Mouse (Mus musculus) intestine, embryonic 16.5 days (tissue): Measurements from ENCODE around the gene Rnf44. TPM values are rescaled to one million over a fixed set of nuclear protein-coding genes. Genes with fewer than 3 reads are reported as not detected.

Experiments
- ATAC-seq: fragments of 200-750 bp; cut with Nextera tagmentation; 2 replicates; pipeline ENCODE4 v1.8.0; 2017; ENCODE audit warnings: moderate TSS enrichment, moderate library complexity
- H3K27ac ChIP-seq: fragments of 300-500 bp; sonication (generic); 2 replicates; pipeline ENCODE4 v1.5.1; 2014; ENCODE audit warnings: mild to moderate bottlenecking, low read length
- H3K27me3 ChIP-seq: fragments of 300-500 bp; sonication (generic); replicated peaks from 2 replicates; pipeline ENCODE4 v1.6.1; 2014; ENCODE audit warnings: low read length, control low read depth, mixed read lengths; ENCODE audit not compliant: control insufficient read depth, insufficient read depth
- H3K36me3 ChIP-seq: fragments of 300-500 bp; sonication (generic); 2 replicates; pipeline ENCODE4 v1.6.1; 2014; ENCODE audit warnings: low read length, control low read depth; ENCODE audit not compliant: control insufficient read depth, insufficient read depth
- H3K4me1 ChIP-seq: fragments of 300-500 bp; sonication (generic); 2 replicates; pipeline ENCODE4 v1.6.1; 2014; ENCODE audit warnings: low read length, control low read depth, mixed read lengths; ENCODE audit not compliant: control insufficient read depth, insufficient read depth
- H3K4me2 ChIP-seq: fragments of 300-500 bp; sonication (generic); 2 replicates; pipeline ENCODE4 v1.6.1; 2014; ENCODE audit warnings: low read depth, low read length, control low read depth
- H3K4me3 ChIP-seq: fragments of 300-500 bp; sonication (generic); 2 replicates; pipeline ENCODE4 v1.5.1; 2014; ENCODE audit warnings: mild to moderate bottlenecking, low read length
- H3K9ac ChIP-seq: fragments of 300-500 bp; sonication (generic); 2 replicates; pipeline ENCODE4 v1.6.1; 2014; ENCODE audit warnings: low read depth, low read length
- H3K9me3 ChIP-seq: fragments of 300-500 bp; sonication (generic); 2 replicates; pipeline ENCODE4 v1.6.1; 2016; ENCODE audit warnings: low read length, control low read depth; ENCODE audit not compliant: control insufficient read depth
- WGBS: fragments of 180-500 bp; shearing (Covaris S2); extraction: QIAGEN DNeasy Blood & Tissue Kit; methylation state at CpG from one replicate; pipeline ENCODE4 v1.1.7; 2014; 5-methylcytosine and 5-hydroxymethylcytosine counted together
- polyA plus RNA-seq: library from polyadenylated mRNA; unstranded; fragments of >200 nt; fragmentation: Nextera tagmentation; extraction: Ambion mirVana; gene quantifications from 2 replicates; pipeline ENCODE4 v1.2.1, GENCODE M21; 2015

Gene Rnf44
- 48.9 and 59.3 TPM in 2 replicates for polyA plus RNA-seq

DNA sequence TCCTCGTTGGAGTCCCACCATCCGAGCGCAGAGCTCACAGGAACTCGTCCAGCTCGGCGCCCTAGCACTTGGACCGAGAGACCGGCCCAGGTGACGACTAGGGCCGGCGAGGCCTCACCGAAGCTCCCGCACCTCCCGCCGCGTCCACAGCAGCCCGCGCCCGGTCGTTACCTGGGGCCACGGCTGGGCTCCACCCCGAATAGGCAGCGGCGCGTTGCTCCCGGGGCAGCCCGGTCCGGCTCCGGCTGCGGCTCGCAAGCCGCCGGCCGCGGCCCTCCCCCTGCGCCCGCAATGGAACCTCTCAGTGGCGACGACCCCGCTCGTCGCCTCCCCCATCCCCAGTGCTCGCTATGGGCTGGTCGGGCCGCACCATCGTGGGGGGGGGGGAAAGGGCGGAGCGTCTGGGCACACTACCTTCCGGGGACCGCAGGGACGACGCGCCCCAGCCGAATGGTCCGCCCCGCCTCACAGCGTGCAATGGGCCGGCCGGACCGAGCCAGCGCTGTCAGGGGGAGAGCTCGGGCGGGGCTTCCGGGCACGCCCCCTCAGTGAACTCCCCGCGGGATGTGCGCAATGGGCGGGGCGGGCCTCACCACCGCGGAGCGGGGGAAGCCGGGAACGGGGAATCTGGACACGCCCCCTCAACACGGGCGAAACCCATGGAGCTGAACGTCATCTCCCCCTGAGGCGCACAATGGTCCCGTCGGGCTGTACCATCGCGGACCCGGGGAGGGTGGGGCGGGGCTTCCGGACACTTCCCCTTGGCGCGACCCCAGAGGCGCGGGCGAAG is at the start of gene Rnf44:
Gene Rnf44 (minus strand): TSS at position 350 of the 790 bp plus-strand sequence.
- Histone ChIP-seq H3K9me3 (no peaks in the 10 kb centered on the region), H3K4me1 (peaks cover 31% of the 10 kb centered on the region), H3K9ac (peak within 1 kb of the TSS; percentile 95), H3K4me2 (peak within 1 kb of the TSS; percentile 97), H3K27me3 (no peaks in the 10 kb centered on the region), H3K36me3 (no peaks in the 10 kb centered on the region), H3K27ac (peak within 1 kb of the TSS; percentile 98), H3K4me3 (peak within 1 kb of the TSS; percentile 94)
- under 1% methylated on average over 85 of the region's 92 CpGs for WGBS
- ATAC-seq = peak; percentile 98

DNA sequence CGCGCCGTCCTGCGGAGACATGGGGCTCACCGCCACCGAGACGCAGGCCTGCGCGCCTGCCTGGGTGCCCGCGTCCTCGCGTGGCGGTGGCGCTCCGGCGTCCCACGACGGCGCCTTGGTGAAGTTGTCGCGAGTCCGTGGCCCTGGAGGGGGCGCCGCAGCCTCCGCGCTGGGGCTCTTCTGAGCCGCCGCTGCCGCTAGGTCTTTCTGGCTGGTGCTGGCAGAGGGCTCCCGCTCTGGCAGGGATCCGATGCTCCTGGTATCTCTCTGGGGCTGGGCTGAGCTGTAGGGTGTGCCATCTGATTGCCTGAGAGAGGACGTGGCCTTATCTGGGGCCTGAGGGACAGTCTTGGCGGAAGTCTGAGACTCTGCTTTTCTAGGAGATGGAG is 44.5 kb upstream of the Rnf44 start:
- Histone ChIP-seq H3K4me1 (peaks cover 13% of the 10 kb centered on the region), H3K27ac (no peak overlapping the region), H3K27me3 (peaks cover 40% of the 10 kb centered on the region), H3K4me2 (peak overlapping the region; percentile 64), H3K36me3 (no peaks in the 10 kb centered on the region), H3K4me3 (peak overlapping the region; percentile 39), H3K9me3 (no peaks in the 10 kb centered on the region), H3K9ac (0 out of 2 replicates have a peak overlapping the region, but pooled peaks have one; percentile 41)
- ATAC-seq = peak; percentile 45
- WGBS = 2% methylated on average over 34 of the region's 34 CpGs

DNA sequence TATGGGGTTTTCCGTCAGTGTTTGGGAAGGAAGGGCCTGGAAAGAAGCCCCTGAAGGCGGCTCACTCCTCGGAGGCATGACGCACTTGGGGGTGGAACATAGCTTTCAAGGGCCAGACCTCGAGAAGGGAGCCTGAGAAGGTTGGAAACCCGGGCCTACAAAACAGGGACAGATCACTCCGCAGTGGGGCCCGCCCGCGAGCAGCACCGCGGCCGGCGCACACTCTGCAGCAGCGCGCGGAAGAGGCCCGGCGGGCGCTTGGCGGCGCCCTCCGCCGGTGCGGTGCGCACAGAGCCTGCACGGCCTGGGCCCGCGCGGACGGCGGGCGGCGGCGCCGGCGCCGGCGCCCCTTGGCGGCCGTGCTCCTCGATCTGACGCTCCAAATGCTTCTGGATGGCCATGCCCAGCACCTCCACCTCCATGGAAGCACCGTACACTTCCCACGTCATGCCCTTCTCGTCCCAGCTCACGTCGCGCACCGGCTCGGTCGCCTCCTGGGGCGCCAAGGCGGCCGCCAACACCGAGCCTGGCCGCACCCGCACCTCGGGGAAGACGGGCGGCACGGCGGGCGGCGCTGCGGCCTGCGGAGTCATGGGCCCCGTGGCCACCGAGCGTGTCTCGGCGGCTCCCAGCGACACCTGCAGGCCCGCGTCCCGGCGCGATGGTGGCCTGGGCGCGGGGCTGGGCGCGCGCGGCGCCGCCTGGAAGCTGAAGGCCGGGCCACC is 43.9 kb upstream of the Rnf44 start:
- Histone ChIP-seq H3K4me1 (peaks cover 13% of the 10 kb centered on the region), H3K36me3 (no peaks in the 10 kb centered on the region), H3K4me3 (peak overlapping the region; percentile 39), H3K27me3 (peaks cover 40% of the 10 kb centered on the region), H3K4me2 (peak overlapping the region; percentile 64), H3K9me3 (no peaks in the 10 kb centered on the region), H3K27ac (no peak overlapping the region), H3K9ac (peak overlapping the region; percentile 41)
- ATAC-seq = peak; percentile 87
- 1% methylated on average over 69 of the region's 87 CpGs for WGBS

DNA sequence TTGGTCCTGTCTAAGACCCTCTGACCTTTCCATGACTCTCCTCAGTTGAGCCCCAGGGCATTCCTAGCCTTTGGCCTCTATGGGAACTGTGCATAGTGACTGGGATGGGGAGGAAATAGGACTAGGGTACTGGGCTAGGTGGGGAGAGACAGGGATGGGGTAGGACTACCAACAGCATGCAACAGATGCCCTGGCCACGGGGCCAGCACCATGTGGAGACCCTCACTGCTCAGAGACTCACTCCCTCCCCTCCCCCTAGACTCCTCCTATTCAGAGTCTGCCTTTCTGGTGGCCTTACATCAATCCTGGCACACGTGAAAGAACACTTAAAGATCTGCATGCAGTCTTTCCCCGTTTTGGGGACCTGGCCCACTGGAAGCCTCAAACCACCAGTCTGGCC is 43.2 kb upstream of the Rnf44 start:
- Histone ChIP-seq H3K4me3 (peak overlapping the region; percentile 39; the same call in 1 of the 2 replicates), H3K9me3 (no peaks in the 10 kb centered on the region), H3K27me3 (peaks cover 40% of the 10 kb centered on the region), H3K4me2 (peak overlapping the region; percentile 64), H3K9ac (peak overlapping the region; percentile 41), H3K36me3 (no peaks in the 10 kb centered on the region), H3K27ac (no peak overlapping the region), H3K4me1 (peaks cover 13% of the 10 kb centered on the region)
- peak; percentile 8; the same call in 1 of the 2 replicates for ATAC-seq
- 29% methylated on average over 3 of the region's 3 CpGs for WGBS

DNA sequence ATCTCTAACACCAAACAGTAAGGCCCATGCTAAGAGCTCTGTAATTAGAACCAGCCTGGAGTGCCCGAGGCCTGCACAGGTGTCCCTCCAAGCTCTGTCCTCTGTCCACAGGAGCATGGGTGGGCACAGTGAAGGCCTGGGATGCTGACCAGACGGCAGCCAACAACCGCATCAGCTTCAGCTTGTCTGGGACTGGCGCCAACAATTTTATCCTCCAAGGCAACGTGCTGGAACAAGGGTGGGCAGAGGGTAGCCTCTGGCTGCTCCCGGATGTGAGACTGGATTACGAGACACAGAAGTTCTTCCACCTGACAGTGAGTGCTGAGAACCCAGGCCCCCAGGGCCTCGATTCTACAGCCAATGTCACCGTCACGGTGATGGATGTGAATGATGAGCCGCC is 32.4 kb upstream of the Rnf44 start:
- Histone ChIP-seq H3K4me2 (no peak overlapping the region), H3K9me3 (no peaks in the 10 kb centered on the region; the same call in 1 of the 2 replicates), H3K4me3 (no peak overlapping the region), H3K27me3 (no peaks in the 10 kb centered on the region), H3K9ac (no peak overlapping the region), H3K4me1 (no peaks in the 10 kb centered on the region), H3K27ac (no peak overlapping the region), H3K36me3 (0 out of 2 replicates have a peak, but pooled peaks cover 3% of the 10 kb centered on the region)
- 65% methylated on average over 11 of the region's 11 CpGs for WGBS
- no peak for ATAC-seq

DNA sequence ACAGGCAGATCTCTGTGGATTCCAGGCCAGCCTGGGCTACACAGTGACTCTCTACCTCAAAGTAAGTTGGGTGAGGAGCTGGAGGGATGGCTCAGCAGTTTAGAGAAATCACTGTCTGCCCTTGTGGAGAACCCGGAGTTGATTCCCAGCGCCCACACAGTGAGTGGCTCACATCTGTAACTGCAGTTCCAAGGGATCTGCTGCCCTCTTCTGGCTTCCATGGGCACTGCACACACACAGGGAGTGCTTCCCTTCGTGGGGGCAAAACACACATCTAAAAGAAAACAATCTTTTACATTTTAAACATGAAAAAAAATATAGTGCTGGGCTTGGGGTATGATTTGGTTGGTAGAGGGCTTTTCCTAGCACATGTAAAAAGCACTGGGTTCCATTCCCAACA is 29.4 kb upstream of the Rnf44 start:
- no peaks in the 10 kb centered on the region for H3K4me1 ChIP-seq
- H3K4me3 ChIP-seq = no peak overlapping the region
- ATAC-seq = no peak
- no peak overlapping the region for H3K27ac ChIP-seq
- H3K36me3 ChIP-seq = 0 out of 2 replicates have a peak, but pooled peaks cover 3% of the 10 kb centered on the region
- H3K27me3 ChIP-seq = no peaks in the 10 kb centered on the region
- WGBS = 88% methylated on average over 3 of the region's 3 CpGs
- no peak overlapping the region for H3K9ac ChIP-seq
- no peak overlapping the region for H3K4me2 ChIP-seq
- no peaks in the 10 kb centered on the region; the same call in 1 of the 2 replicates for H3K9me3 ChIP-seq

DNA sequence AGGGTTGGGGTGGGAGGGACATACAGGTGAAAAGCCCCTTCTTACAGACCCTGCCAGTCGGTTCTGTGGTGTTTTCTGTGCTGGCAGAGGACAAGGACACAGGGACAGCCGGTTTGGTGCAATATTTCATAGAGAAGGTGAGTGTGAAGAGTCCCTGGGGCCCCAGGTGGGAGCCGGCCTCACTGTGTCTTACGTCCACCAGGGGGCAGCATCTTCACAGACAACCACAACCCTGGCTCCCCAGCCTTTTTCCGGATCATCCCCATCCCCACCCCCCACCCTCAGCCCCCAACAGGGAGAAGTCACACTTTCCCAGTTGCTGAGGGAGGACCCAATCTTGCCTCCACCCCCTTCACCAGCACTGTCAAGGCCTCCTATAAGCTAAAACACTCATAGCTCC is 23.2 kb upstream of the Rnf44 start:
- Histone ChIP-seq H3K36me3 (no peaks in the 10 kb centered on the region), H3K9me3 (no peaks in the 10 kb centered on the region), H3K27ac (no peak overlapping the region), H3K4me3 (no peak overlapping the region), H3K9ac (no peak overlapping the region), H3K27me3 (no peaks in the 10 kb centered on the region), H3K4me2 (no peak overlapping the region), H3K4me1 (peaks cover 4% of the 10 kb centered on the region)
- WGBS = 0% methylated on average over 5 of the region's 5 CpGs
- peak; percentile 45; the same call in 1 of the 2 replicates for ATAC-seq

DNA sequence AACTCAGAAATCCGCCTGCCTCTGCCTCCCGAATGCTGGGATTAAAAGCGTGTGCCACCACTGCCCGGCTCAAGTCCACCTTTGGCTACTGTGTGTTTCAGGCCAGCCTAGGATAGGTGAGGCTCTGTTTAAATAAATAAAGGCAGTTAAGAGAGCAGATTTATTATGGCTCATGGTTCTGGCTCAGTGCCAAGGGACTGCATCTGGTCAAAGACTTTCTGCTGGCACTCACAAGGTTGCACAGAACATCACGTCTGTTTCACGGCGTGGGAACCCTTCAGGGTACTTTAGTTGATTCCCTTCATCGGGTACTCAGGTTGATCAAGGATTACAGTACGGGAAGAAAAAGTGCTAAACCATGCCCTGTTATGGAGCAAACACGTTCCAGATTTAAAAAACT is 21.3 kb upstream of the Rnf44 start:
- no peak for ATAC-seq
- H3K9ac ChIP-seq = no peak overlapping the region

DNA sequence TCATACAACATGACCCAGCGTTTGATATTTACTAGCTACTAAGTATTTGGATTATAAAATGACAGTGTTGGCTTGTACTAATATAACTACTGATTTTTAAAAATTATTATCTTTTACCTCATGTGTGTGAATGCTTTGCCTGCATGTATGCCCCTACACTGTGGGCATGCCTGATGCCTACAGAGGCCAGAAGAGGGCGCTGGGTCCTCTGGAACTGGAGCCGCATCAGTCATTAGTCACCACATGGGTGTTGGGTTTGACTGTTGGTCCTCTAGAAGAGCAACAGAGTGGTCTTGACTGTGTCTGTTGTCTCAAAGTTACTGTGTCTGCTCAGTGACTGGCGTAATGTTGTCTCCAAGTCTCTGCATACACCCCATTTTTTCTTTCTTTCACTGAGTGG is 20.7 kb upstream of the Rnf44 start:
- H3K36me3 ChIP-seq = no peaks in the 10 kb centered on the region
- no peaks in the 10 kb centered on the region; the same call in 1 of the 2 replicates for H3K9me3 ChIP-seq
- no peaks in the 10 kb centered on the region for H3K27me3 ChIP-seq
- no peak overlapping the region for H3K4me2 ChIP-seq
- H3K9ac ChIP-seq = no peak overlapping the region
- WGBS = 52% methylated on average over 4 of the region's 4 CpGs
- H3K4me1 ChIP-seq = peaks cover 4% of the 10 kb centered on the region
- H3K4me3 ChIP-seq = no peak overlapping the region
- H3K27ac ChIP-seq = no peak overlapping the region
- no peak for ATAC-seq

More for the DNA sequence above, 21.3 kb upstream of the Rnf44 start:
- H3K4me1 ChIP-seq = peaks cover 4% of the 10 kb centered on the region
- no peaks in the 10 kb centered on the region for H3K27me3 ChIP-seq
- H3K4me2 ChIP-seq = no peak overlapping the region
- H3K36me3 ChIP-seq = no peaks in the 10 kb centered on the region
- no peak overlapping the region for H3K27ac ChIP-seq
- 52% methylated on average over 10 of the region's 10 CpGs for WGBS
- H3K4me3 ChIP-seq = no peak overlapping the region
- no peaks in the 10 kb centered on the region; the same call in 1 of the 2 replicates for H3K9me3 ChIP-seq
